Mouse (Mus musculus): ENCODE measurements around the gene Il31ra.

- TF ChIP-seq CTCF (IDR thresholded peaks at IDR 0.05; ENCODE audit: extremely low read depth, insufficient read length, insufficient replicate concordance, low read depth, low read length): no peak
- no peak for TF ChIP-seq POLR2A (IDR thresholded peaks at IDR 0.05; ENCODE audit: low read depth, low read length)
Observed at GRCm38 (mm10) chr13:112582291-112582690, 11.9 kb downstream of the Il31ra start.
